Mouse (Mus musculus) forebrain, embryonic 14.5 days (tissue): ENCODE measurements at regions not wholly inside any gene's neighbourhood (a gene's known extent, or its start where the extent isn't known, plus 50 kb on each side); places are given as distances from the start of the nearest gene placed in this dataset.
A peak's percentile ranks its signal among the peaks of the same experiment; 100 is the strongest.

Experiments
- ATAC-seq: fragments of 200-750 bp; cut with Nextera tagmentation; 2 replicates; pipeline ENCODE4 v1.8.0; 2017; ENCODE audit warnings: mild to moderate bottlenecking, moderate library complexity
- DNase-seq: peaks from one replicate; pipeline ENCODE4 v3.0.0-alpha.2; 2015; ENCODE audit warnings: low spot score
- H3K27ac ChIP-seq: fragments of 300-500 bp; sonication (generic); 2 replicates; pipeline ENCODE4 v1.5.1; 2014; ENCODE audit warnings: low read depth, mild to moderate bottlenecking, control low read depth, low read length, moderate library complexity
- H3K27me3 ChIP-seq: fragments of 300-500 bp; sonication (generic); replicated peaks from 2 replicates; pipeline ENCODE4 v1.6.1; 2014; ENCODE audit warnings: low read length, control low read depth, mixed read lengths; ENCODE audit not compliant: control insufficient read depth, insufficient read depth
- H3K36me3 ChIP-seq: fragments of 300-500 bp; sonication (generic); 2 replicates; pipeline ENCODE4 v1.6.1; 2014; ENCODE audit warnings: low read length, control low read depth; ENCODE audit not compliant: control insufficient read depth, insufficient read depth
- H3K4me1 ChIP-seq: fragments of 300-500 bp; sonication (generic); 2 replicates; pipeline ENCODE4 v1.6.1; 2014; ENCODE audit warnings: antibody characterized with exemption, low read length, control low read depth; ENCODE audit not compliant: control insufficient read depth, insufficient read depth
- H3K4me2 ChIP-seq: fragments of 300-500 bp; sonication (generic); 2 replicates; pipeline ENCODE4 v1.6.1; 2014; ENCODE audit warnings: mild to moderate bottlenecking, control low read depth, low read length
- H3K4me3 ChIP-seq: fragments of 300-500 bp; sonication (generic); 2 replicates; pipeline ENCODE4 v1.5.1; 2014; ENCODE audit warnings: low read depth, low read length, control low read depth
- H3K9ac ChIP-seq: fragments of 300-500 bp; sonication (generic); 2 replicates; pipeline ENCODE4 v1.6.1; 2014; ENCODE audit warnings: mild to moderate bottlenecking, low read length, control low read depth, moderate library complexity
- H3K9me3 ChIP-seq: fragments of 300-500 bp; sonication (generic); replicated peaks from 2 replicates; pipeline ENCODE4 v1.6.1; 2016; ENCODE audit warnings: low read length, control low read depth, mixed read lengths; ENCODE audit not compliant: control insufficient read depth
- WGBS: fragments of 180-500 bp; shearing (Covaris S2); extraction: QIAGEN DNeasy Blood & Tissue Kit; methylation state at CpG from one replicate; pipeline ENCODE4 v1.1.7; 2014; 5-methylcytosine and 5-hydroxymethylcytosine counted together

GRCm38 (mm10) chr2:159069180-159069579 lies 274.6 kb downstream of the Dhx35 start:
- no peak overlapping the region for H3K27ac ChIP-seq
- no peak overlapping the region for H3K4me3 ChIP-seq
- H3K36me3 ChIP-seq: no peaks in the 10 kb centered on the region
- peak; percentile 53 for DNase-seq
- H3K9me3 ChIP-seq: no peaks in the 10 kb centered on the region
- 15% methylated on average over 6 of the region's 6 CpGs for WGBS
- ATAC-seq: no peak
- H3K9ac ChIP-seq: no peak overlapping the region
- no peak overlapping the region for H3K4me2 ChIP-seq
- H3K27me3 ChIP-seq: no peaks in the 10 kb centered on the region
- H3K4me1 ChIP-seq: no peaks in the 10 kb centered on the region

DNA sequence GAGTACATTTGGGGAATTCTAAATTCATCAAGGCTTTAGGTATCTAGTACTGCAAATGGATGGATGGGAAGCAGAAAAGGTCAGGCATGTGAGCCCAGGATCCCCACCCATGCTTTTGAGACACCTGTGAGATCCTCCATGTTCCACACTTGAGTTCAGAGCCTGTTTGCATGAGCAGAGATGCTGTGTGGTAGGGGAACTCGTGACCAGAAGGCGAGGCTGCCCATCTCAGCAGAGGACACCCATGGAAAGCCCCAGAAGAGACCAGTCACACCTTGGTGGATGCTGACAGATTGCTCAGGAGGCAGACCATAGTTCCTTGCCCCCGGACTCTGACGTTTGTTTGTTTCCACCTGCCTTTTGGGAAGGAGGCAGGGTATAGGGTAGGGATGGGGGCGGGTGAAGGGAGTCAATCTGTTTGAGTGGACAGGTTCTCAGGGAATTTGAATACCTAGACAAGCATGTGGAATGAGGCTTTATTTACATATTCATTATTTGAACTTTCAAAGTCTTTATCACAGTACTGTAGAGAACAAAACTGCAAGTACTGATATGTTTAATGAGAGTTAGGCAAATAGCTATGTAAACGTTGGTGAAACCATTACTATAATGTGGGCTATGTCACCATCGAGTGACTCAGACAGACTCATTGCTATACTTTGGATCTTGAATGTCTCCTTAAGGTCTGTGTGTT lies 278.5 kb downstream of the Dhx35 start:
- no peaks in the 10 kb centered on the region for H3K27me3 ChIP-seq
- H3K27ac ChIP-seq: no peak overlapping the region
- DNase-seq (no peak), ATAC-seq (no peak)
- no peaks in the 10 kb centered on the region for H3K9me3 ChIP-seq
- no peak overlapping the region for H3K4me2 ChIP-seq
- WGBS: 84% methylated on average over 7 of the region's 7 CpGs
- H3K4me1 ChIP-seq: no peaks in the 10 kb centered on the region
- H3K4me3 ChIP-seq: no peak overlapping the region
- H3K36me3 ChIP-seq: no peaks in the 10 kb centered on the region
- H3K9ac ChIP-seq: no peak overlapping the region

GRCm38 (mm10) chr2:159079836-159080235 lies 285.2 kb downstream of the Dhx35 start:
- no peaks in the 10 kb centered on the region for H3K36me3 ChIP-seq
- no peak overlapping the region for H3K27ac ChIP-seq
- no peaks in the 10 kb centered on the region for H3K4me1 ChIP-seq
- ATAC-seq: no peak
- H3K9me3 ChIP-seq: no peaks in the 10 kb centered on the region
- H3K4me3 ChIP-seq: no peak overlapping the region
- H3K4me2 ChIP-seq: no peak overlapping the region
- 87% methylated on average over 7 of the region's 7 CpGs for WGBS
- no peak overlapping the region for H3K9ac ChIP-seq
- no peaks in the 10 kb centered on the region for H3K27me3 ChIP-seq
- no peak for DNase-seq

DNA sequence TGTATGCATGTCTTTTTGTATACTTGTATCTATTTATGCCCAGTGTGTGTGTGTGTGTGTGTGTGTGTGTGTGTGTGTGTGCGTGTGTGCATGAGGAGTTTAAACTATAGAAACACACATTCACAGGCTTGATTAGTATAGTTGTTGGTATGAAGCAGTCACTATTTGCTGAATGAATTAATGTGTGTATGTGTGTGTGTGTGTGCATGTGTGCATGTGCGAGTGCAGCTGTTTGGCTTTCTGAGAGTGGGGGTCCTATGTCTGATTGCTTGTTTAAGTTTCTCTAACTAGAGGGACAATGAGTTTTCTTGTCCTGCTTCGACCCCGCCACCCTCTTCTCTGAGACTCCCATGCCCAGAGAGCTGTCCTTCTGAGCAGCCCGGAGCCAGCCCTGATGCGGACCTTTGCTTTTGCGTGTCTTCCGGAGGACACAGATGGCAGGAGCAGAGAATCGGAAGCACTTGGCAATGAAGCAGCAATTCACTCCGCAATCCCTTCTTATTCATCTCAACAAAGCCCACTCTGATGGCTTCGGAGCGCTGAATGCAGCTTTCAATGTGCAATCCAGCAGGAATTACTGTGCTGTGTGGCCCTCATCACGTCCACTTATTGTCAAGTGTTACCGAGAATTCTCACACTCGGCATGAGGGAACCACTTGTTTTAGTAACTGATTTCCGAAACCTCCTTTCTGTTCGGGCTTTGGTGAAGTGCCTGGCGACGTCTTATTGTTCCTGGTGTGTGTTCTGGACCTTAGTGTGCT lies 286.4 kb downstream of the Dhx35 start:
- 46% methylated on average over 19 of the region's 19 CpGs for WGBS
- peak; percentile 84 for ATAC-seq
- DNase-seq: peak; percentile 74
- no peak overlapping the region for H3K4me3 ChIP-seq
- H3K27me3 ChIP-seq: no peaks in the 10 kb centered on the region
- H3K36me3 ChIP-seq: no peaks in the 10 kb centered on the region
- 0 out of 2 replicates have a peak overlapping the region, but pooled peaks have one; percentile 4 for H3K4me2 ChIP-seq
- H3K4me1 ChIP-seq: no peaks in the 10 kb centered on the region
- no peaks in the 10 kb centered on the region for H3K9me3 ChIP-seq
- H3K27ac ChIP-seq: peak overlapping the region; percentile 6; the same call in 1 of the 2 replicates
- peak overlapping the region; percentile 29; the same call in 1 of the 2 replicates for H3K9ac ChIP-seq

GRCm38 (mm10) chr2:159086836-159087235 lies 292.2 kb downstream of the Dhx35 start:
- ATAC-seq: no peak
- H3K4me2 ChIP-seq: no peak overlapping the region
- no peak overlapping the region for H3K9ac ChIP-seq
- H3K27me3 ChIP-seq: no peaks in the 10 kb centered on the region
- no peak overlapping the region for H3K4me3 ChIP-seq
- no peak overlapping the region for H3K27ac ChIP-seq
- no peaks in the 10 kb centered on the region for H3K4me1 ChIP-seq
- no peak for DNase-seq
- no peaks in the 10 kb centered on the region for H3K9me3 ChIP-seq
- WGBS: 79% methylated on average over 2 of the region's 2 CpGs
- no peaks in the 10 kb centered on the region for H3K36me3 ChIP-seq

GRCm38 (mm10) chr2:159088196-159088595 lies 293.6 kb downstream of the Dhx35 start:
- Histone ChIP-seq H3K4me3 (no peak overlapping the region), H3K4me1 (no peaks in the 10 kb centered on the region), H3K9me3 (no peaks in the 10 kb centered on the region), H3K4me2 (no peak overlapping the region), H3K27me3 (no peaks in the 10 kb centered on the region), H3K27ac (no peak overlapping the region), H3K9ac (no peak overlapping the region), H3K36me3 (no peaks in the 10 kb centered on the region)
- no peak for DNase-seq
- no peak for ATAC-seq
- WGBS: 85% methylated on average over 4 of the region's 4 CpGs

DNA sequence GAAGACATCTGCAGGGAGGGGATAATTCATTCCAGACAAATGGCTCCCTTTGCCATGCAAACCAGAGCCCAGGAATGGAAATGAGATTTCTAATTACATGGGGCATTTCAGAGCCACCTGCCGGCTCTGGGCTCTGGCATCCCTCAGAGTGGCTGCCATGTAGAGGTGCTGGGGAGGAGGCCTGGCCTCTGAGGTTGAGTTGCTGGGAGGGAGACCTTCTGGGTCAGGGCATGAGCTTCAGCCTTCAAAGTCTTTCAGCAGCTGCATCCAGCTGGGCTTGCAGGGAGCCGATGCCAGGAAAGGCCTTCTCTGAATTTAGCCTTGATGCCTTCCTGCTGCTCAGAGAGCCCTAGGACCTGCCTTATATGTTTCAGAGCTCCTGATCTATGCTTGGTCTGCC lies 302.1 kb downstream of the Dhx35 start:
- ATAC-seq: peak; percentile 20; the same call in 1 of the 2 replicates
- Histone ChIP-seq H3K27ac (no peak overlapping the region), H3K9me3 (no peaks in the 10 kb centered on the region), H3K36me3 (no peaks in the 10 kb centered on the region), H3K9ac (no peak overlapping the region), H3K4me1 (peaks cover 3% of the 10 kb centered on the region; the same call in 1 of the 2 replicates), H3K4me3 (no peak overlapping the region), H3K27me3 (no peaks in the 10 kb centered on the region), H3K4me2 (no peak overlapping the region)
- WGBS: 43% methylated on average over 2 of the region's 2 CpGs
- DNase-seq: peak; percentile 36

DNA sequence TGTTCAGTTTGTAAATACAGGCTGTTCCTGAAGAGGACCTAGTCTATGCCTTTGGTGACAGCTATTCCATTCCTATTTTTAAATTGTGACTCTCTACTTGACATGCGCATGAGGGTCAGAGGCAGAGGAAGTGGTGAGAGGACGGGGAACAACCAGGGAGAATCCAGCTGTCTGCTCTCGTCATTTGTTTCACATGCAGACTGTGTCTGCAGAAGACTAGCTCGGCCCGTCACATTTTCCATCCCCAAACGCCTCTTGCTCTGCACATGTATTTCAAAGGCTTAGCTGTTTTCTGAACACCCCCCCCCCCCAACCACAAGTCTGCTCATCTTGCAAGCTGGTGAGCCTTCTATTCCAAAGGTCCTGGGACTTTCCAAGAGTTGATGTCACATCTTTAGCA lies 339.4 kb downstream of the Dhx35 start:
- no peak for ATAC-seq
- Histone ChIP-seq H3K9ac (no peak overlapping the region), H3K4me3 (no peak overlapping the region), H3K4me1 (no peaks in the 10 kb centered on the region), H3K4me2 (no peak overlapping the region), H3K27ac (no peak overlapping the region), H3K27me3 (no peaks in the 10 kb centered on the region), H3K36me3 (no peaks in the 10 kb centered on the region), H3K9me3 (peaks cover 4% of the 10 kb centered on the region; the same call in 1 of the 2 replicates)
- 88% methylated on average over 6 of the region's 6 CpGs for WGBS
- no peak for DNase-seq

GRCm38 (mm10) chr2:159138603-159139002 lies 344.0 kb downstream of the Dhx35 start:
- 98% methylated on average over 2 of the region's 2 CpGs for WGBS
- H3K27me3 ChIP-seq: no peaks in the 10 kb centered on the region
- no peak for DNase-seq
- no peaks in the 10 kb centered on the region for H3K36me3 ChIP-seq
- H3K9me3 ChIP-seq: no peaks in the 10 kb centered on the region
- H3K9ac ChIP-seq: no peak overlapping the region
- H3K4me2 ChIP-seq: no peak overlapping the region
- no peak overlapping the region for H3K4me3 ChIP-seq
- ATAC-seq: no peak
- no peak overlapping the region for H3K27ac ChIP-seq
- no peaks in the 10 kb centered on the region for H3K4me1 ChIP-seq
